Mouse (Mus musculus): ENCODE data around the gene Tcf12.

DNA sequence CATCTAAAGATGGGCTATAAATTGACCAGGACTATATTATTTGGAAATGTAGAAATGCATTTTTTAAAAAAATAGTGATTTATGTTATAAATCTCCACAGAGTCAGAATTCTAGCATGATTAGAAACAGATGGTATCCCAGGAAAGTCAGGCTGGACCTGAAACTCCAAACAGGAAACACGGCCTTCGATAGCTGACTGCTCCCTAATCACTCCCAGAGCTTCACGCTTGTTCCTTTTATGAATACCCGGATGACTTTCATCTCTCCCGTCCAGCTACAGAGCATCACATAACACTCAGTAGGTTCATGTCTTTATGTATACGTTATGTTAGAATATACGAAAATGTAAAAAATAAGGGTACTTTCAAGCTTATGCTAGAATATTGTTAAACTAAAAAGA is 216.4 kb downstream of the Tcf12 start:
- no peak for TF ChIP-seq CTCF (IDR thresholded peaks at IDR 0.05; ENCODE audit: insufficient read depth, low read length)
- TF ChIP-seq POLR2A (IDR thresholded peaks at IDR 0.05; ENCODE audit: borderline replicate concordance, extremely low read depth, low read depth, low read length) = no peak
